Mouse (Mus musculus) hindlimb bud, embryonic 11.5 days (tissue): ENCODE results near the gene Arhgap29.

ENCODE experiments used
- DNase-seq: peaks from one replicate; pipeline ENCODE4 v3.0.0-alpha.2; 2012; ENCODE audit warnings: low read depth, low spot score; ENCODE audit errors: extremely low spot score

The Arhgap29 gene

GRCm38 (mm10) chr3:121952041-121952591 is at the start of gene Arhgap29:
Gene Arhgap29, plus strand, starts transcription at chr3:121952541.
- DNase-seq: no peak

- no peak for DNase-seq
Measured at GRCm38 (mm10) chr3:121902729-121903128, 49.6 kb upstream of the Arhgap29 start.

- no peak for DNase-seq
Measured at GRCm38 (mm10) chr3:121903286-121903685, 49.1 kb upstream of the Arhgap29 start.

GRCm38 (mm10) chr3:121903695-121904094 is 48.6 kb upstream of the Arhgap29 start:
- DNase-seq: no peak

GRCm38 (mm10) chr3:121904476-121904875 is 47.9 kb upstream of the Arhgap29 start:
- no peak for DNase-seq

GRCm38 (mm10) chr3:121906623-121907022 is 45.7 kb upstream of the Arhgap29 start:
- no peak for DNase-seq

GRCm38 (mm10) chr3:121909155-121909554 is 43.2 kb upstream of the Arhgap29 start:
- no peak for DNase-seq

- DNase-seq: no peak
Measured at GRCm38 (mm10) chr3:121913476-121913875, 38.9 kb upstream of the Arhgap29 start.

- DNase-seq: no peak
Measured at GRCm38 (mm10) chr3:121914459-121915185, 37.7 kb upstream of the Arhgap29 start.

- DNase-seq: no peak
Measured at GRCm38 (mm10) chr3:121915191-121915590, 37.1 kb upstream of the Arhgap29 start.

GRCm38 (mm10) chr3:121916802-121917532 is 35.4 kb upstream of the Arhgap29 start:
- DNase-seq: no peak

- no peak for DNase-seq
Measured at GRCm38 (mm10) chr3:121917658-121918057, 34.7 kb upstream of the Arhgap29 start.

GRCm38 (mm10) chr3:121919961-121920360 is 32.4 kb upstream of the Arhgap29 start:
- no peak for DNase-seq

GRCm38 (mm10) chr3:121920769-121921168 is 31.6 kb upstream of the Arhgap29 start:
- DNase-seq: no peak

GRCm38 (mm10) chr3:121924768-121925486 is 27.4 kb upstream of the Arhgap29 start:
- no peak for DNase-seq

GRCm38 (mm10) chr3:121927601-121928000 is 24.7 kb upstream of the Arhgap29 start:
- DNase-seq: no peak

GRCm38 (mm10) chr3:121932815-121933214 is 19.5 kb upstream of the Arhgap29 start:
- no peak for DNase-seq

GRCm38 (mm10) chr3:121936241-121936640 is 16.1 kb upstream of the Arhgap29 start:
- DNase-seq: no peak

GRCm38 (mm10) chr3:121937036-121937435 is 15.3 kb upstream of the Arhgap29 start:
- DNase-seq: no peak

- no peak for DNase-seq
Measured at GRCm38 (mm10) chr3:121939658-121940057, 12.7 kb upstream of the Arhgap29 start.
